Mouse (Mus musculus): Measurements from ENCODE around the gene Mta1. TPM values are rescaled to one million over a fixed set of nuclear protein-coding genes. Genes with fewer than 3 reads are reported as not detected.

Mta1 gene
- total and polyA plus RNA-seq, 2 experiments from 2014 or later = 13.6 to 59.3 TPM

DNA sequence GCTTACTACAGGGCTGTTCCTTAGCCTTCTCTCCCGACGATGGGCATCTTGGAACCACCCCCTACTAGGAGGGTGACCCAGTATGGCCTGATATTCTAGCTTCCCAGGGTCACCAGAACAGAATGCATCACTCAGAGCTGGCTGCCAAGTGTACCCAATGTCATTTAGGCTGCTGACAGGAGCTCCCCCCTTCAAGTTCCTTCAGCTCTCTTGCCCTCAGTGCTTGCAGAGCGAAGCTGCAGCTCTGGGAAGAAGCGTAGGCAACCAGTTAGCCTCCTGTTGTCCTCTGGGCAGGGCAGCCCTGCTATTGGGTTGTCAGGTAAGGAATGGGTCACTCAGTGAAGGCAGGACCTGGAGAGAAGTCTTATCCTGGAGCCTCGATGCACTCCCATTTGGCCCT lies 86.9 kb downstream of the Mta1 start:
- Histone ChIP-seq H3K9me3 (ENCODE audit: low read length) (no peaks in the 10 kb centered on the region), H3K27ac (ENCODE audit: low read depth, low read length) (no peak overlapping the region), H3K36me3 (ENCODE audit: insufficient read depth) (peaks cover 18% of the 10 kb centered on the region), H3K9ac (no peak overlapping the region), H3K27me3 (ENCODE audit: insufficient read depth, low read length) (no peaks in the 10 kb centered on the region), H3K4me3 (ENCODE audit: low read depth, low read length) (no peak overlapping the region), H3K4me1 (ENCODE audit: insufficient read depth) (peaks cover 9% of the 10 kb centered on the region), H3K4me2 (ENCODE audit: low read depth) (no peak overlapping the region)
- ATAC-seq = no peak
- no peak for TF ChIP-seq CTCF (IDR thresholded peaks at IDR 0.05; ENCODE audit: low read depth)
- WGBS = 59% methylated on average over 5 of the region's 5 CpGs
- DNase-seq = no peak

DNA sequence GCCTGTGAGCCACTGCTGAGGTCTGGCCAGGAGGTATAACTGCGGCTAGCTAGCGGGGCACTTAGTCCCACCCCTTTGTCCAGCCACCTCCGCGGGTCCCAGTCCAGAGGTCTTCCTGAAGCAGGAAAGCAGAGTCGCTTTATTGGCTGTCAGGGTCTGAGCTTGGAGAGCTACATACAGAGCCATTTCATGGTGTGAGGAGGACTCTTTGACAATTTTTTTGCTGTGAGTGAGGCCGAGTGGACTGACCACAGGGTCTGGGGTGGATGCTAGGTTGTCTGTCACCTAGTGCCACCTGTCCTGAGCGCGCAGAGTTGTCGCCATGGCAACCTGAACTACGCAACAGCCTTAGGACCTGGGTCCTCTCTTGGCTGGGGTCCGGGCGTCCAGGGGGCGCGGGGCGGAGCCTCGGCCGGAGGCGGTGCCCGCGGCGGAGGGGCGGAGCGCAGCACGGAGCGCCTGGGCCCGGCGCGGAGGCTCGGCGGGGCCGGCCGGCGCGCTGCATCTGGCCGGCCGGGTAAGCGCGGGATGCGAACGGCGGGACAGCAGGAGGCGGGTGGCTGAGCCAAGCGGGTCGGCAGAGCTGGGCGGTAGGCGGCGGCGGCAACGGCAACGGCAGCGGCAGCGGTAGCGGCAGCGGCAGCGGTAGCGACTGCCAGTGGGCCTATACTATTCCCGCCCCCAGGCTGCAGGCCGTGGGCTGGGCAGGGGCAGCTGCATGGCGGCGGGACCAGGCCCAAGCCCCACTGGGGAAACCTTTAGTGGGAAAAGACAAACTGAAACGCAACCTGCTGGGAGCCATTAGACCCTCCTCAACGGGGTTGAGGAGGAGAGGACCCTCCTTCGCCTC lies 87.6 kb downstream of the Mta1 start, which contains the start of gene Tmem121:
Gene Tmem121 (plus strand): TSS at position 489 of the 850 bp plus-strand sequence.
- WGBS = 1% methylated on average over 62 of the region's 63 CpGs
- Histone ChIP-seq H3K4me2 (ENCODE audit: low read depth) (peak within 1 kb of the TSS; percentile 97), H3K4me3 (ENCODE audit: low read depth, low read length) (peak within 1 kb of the TSS; percentile 72), H3K9me3 (ENCODE audit: low read length) (no peaks in the 10 kb centered on the region), H3K27me3 (ENCODE audit: insufficient read depth, low read length) (no peaks in the 10 kb centered on the region), H3K36me3 (ENCODE audit: insufficient read depth) (peaks cover 25% of the 10 kb centered on the region), H3K4me1 (ENCODE audit: insufficient read depth) (peaks cover 9% of the 10 kb centered on the region), H3K27ac (ENCODE audit: low read depth, low read length) (peak within 1 kb of the TSS; percentile 74), H3K9ac (peak within 1 kb of the TSS; percentile 84)
- peak; percentile 63 for DNase-seq
- peak; percentile 54 for ATAC-seq
- TF ChIP-seq CTCF (IDR thresholded peaks at IDR 0.05; ENCODE audit: low read depth) = 0 out of 2 replicates have a peak, but pooled peaks have one; percentile 1

DNA sequence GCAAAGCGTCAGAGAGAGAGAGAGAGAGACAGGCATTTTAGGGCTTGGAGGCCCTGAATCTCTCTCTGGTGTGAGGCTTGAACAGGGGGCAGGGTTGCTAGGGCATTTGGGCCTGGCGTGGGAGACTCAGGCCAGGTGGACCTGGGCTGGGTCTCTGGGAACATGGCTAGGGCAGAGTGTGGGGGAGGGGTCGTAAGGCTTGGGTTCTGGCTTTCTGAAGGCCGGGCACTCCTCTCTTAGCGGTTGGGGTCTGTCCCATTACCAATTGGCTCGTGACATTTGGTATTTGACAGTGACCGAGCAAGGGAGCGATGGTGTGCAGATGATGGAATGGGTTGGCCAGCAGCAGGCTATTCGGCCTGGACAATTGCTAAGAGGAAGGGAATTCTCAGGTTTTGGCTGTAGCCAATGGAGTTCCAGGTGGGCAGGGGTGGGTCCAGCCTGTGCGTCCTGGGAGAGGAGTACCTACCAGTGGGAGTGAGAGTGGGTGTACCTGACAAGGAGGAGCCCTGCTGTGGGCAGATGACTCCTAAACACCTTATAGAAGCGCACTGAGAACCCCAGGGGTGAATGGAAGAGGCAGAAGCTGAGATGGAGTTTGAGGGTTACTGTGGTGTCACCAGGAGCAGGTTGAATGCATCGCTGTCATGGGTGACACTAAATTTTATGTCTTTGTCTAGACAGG lies 88.4 kb downstream of the Mta1 start:
- H3K9me3 ChIP-seq (ENCODE audit: low read length) = no peaks in the 10 kb centered on the region
- no peak for TF ChIP-seq CTCF (IDR thresholded peaks at IDR 0.05; ENCODE audit: low read depth)
- peaks cover 9% of the 10 kb centered on the region for H3K4me1 ChIP-seq (ENCODE audit: insufficient read depth)
- peaks cover 32% of the 10 kb centered on the region for H3K36me3 ChIP-seq (ENCODE audit: insufficient read depth)
- whole genome bisulfite sequencing = 32% methylated on average over 12 of the region's 12 CpGs
- no peaks in the 10 kb centered on the region for H3K27me3 ChIP-seq (ENCODE audit: insufficient read depth, low read length)
- ATAC-seq (0 out of 2 replicates have a peak, but pooled peaks have one; percentile 14), DNase-seq (no peak)
- H3K9ac ChIP-seq = peak overlapping the region; percentile 84
- H3K4me2 ChIP-seq (ENCODE audit: low read depth) = peak overlapping the region; percentile 97
- peak overlapping the region; percentile 74 for H3K27ac ChIP-seq (ENCODE audit: low read depth, low read length)
- peak overlapping the region; percentile 72 for H3K4me3 ChIP-seq (ENCODE audit: low read depth, low read length)

Small RNAs within 50 kb of the gene (microRNA-seq; reads per million reads assigned to microRNA genes)
- 0 reads per million in 2 experiments for gene Gm44471

Other genes starting within 250 kb of the Mta1 start
- 0.10 TPM in 1 of 2 replicates, not detected in the other for gene Gpr132, start 230.1 kb upstream of the Mta1 start, total RNA-seq (2014; rRNA removed)
- not detected in 2 replicates for gene Gpr132, start 230.1 kb upstream of the Mta1 start, polyA plus RNA-seq (2015; fragmentation: Nextera tagmentation; extraction: Ambion mirVana)
- 66.9 and 69.4 TPM in 2 replicates for gene Jag2, start 168.5 kb upstream of the Mta1 start, total RNA-seq (2014; rRNA removed)
- gene Jag2, start 168.5 kb upstream of the Mta1 start, polyA plus RNA-seq (2015; fragmentation: Nextera tagmentation; extraction: Ambion mirVana) = 5.5 and 7.9 TPM in 2 replicates
- 22.2 and 31.5 TPM in 2 replicates for gene Nudt14, start 156.2 kb upstream of the Mta1 start, total RNA-seq (2014; rRNA removed)
- gene Nudt14, start 156.2 kb upstream of the Mta1 start, polyA plus RNA-seq (2015; fragmentation: Nextera tagmentation; extraction: Ambion mirVana) = 55.5 and 60.4 TPM in 2 replicates
- gene Btbd6, start 121.8 kb upstream of the Mta1 start, total RNA-seq (2014; rRNA removed) = 60.4 and 60.5 TPM in 2 replicates
- gene Btbd6, start 121.8 kb upstream of the Mta1 start, polyA plus RNA-seq (2015; fragmentation: Nextera tagmentation; extraction: Ambion mirVana) = 46.7 and 54.3 TPM in 2 replicates
- 47.6 and 54.4 TPM in 2 replicates for gene Brf1, start 97.6 kb upstream of the Mta1 start, total RNA-seq (2014; rRNA removed)
- 32.3 and 40.2 TPM in 2 replicates for gene Brf1, start 97.6 kb upstream of the Mta1 start, polyA plus RNA-seq (2015; fragmentation: Nextera tagmentation; extraction: Ambion mirVana)
- gene Pacs2, start 83.8 kb upstream of the Mta1 start, total RNA-seq (2014; rRNA removed) = 103 and 116 TPM in 2 replicates
- 14.3 and 23.2 TPM in 2 replicates for gene Pacs2, start 83.8 kb upstream of the Mta1 start, polyA plus RNA-seq (2015; fragmentation: Nextera tagmentation; extraction: Ambion mirVana)
- gene Tex22, start 23.8 kb upstream of the Mta1 start, total RNA-seq (2014; rRNA removed) = 0.54 and 1.7 TPM in 2 replicates
- gene Tex22, start 23.8 kb upstream of the Mta1 start, polyA plus RNA-seq (2015; fragmentation: Nextera tagmentation; extraction: Ambion mirVana) = not detected in 2 replicates
- gene Crip2, start 42.0 kb downstream of the Mta1 start, total RNA-seq (2014; rRNA removed) = 191 and 198 TPM in 2 replicates
- gene Crip2, start 42.0 kb downstream of the Mta1 start, polyA plus RNA-seq (2015; fragmentation: Nextera tagmentation; extraction: Ambion mirVana) = 533 and 584 TPM in 2 replicates
- 8.3 and 16.1 TPM in 2 replicates for gene Crip1, start 48.0 kb downstream of the Mta1 start, total RNA-seq (2014; rRNA removed)
- 28.9 and 47.1 TPM in 2 replicates for gene Crip1, start 48.0 kb downstream of the Mta1 start, polyA plus RNA-seq (2015; fragmentation: Nextera tagmentation; extraction: Ambion mirVana)
- 7.8 and 8.6 TPM in 2 replicates for gene Tedc1, start 58.1 kb downstream of the Mta1 start, total RNA-seq (2014; rRNA removed)
- gene Tedc1, start 58.1 kb downstream of the Mta1 start, polyA plus RNA-seq (2015; fragmentation: Nextera tagmentation; extraction: Ambion mirVana) = 7.6 and 10.0 TPM in 2 replicates
- gene Tmem121, start 87.7 kb downstream of the Mta1 start, total RNA-seq (2014; rRNA removed) = 71.8 and 75.6 TPM in 2 replicates
- 59.3 and 66.7 TPM in 2 replicates for gene Tmem121, start 87.7 kb downstream of the Mta1 start, polyA plus RNA-seq (2015; fragmentation: Nextera tagmentation; extraction: Ambion mirVana)